Mouse (Mus musculus) hindbrain, embryonic 10.5 days (tissue): ENCODE results near the gene Sord. TPM values are rescaled to one million over a fixed set of nuclear protein-coding genes. Genes with fewer than 3 reads are reported as not detected.
"Not testable (repeated sequence)": the region's sequence is repeated elsewhere in the genome, so short reads cannot be mapped to it uniquely, and the experiment has no call there.

Experiments
- DNase-seq: peaks from one replicate; pipeline ENCODE4 v3.0.0-alpha.2; 2017; ENCODE audit warnings: low spot score
- H3K27ac ChIP-seq: fragments of 300-500 bp; sonication (generic); 2 replicates; pipeline ENCODE4 v1.5.1; 2016; ENCODE audit warnings: mild to moderate bottlenecking, moderate library complexity
- H3K27me3 ChIP-seq: fragments of 300-500 bp; sonication (generic); 2 replicates; pipeline ENCODE4 v1.6.1; 2016; ENCODE audit warnings: mild to moderate bottlenecking; ENCODE audit not compliant: poor library complexity, insufficient read depth, severe bottlenecking
- H3K36me3 ChIP-seq: fragments of 300-500 bp; sonication (generic); 2 replicates; pipeline ENCODE4 v1.6.1; 2016; ENCODE audit warnings: mild to moderate bottlenecking, moderate library complexity
- H3K4me1 ChIP-seq: fragments of 300-500 bp; sonication (generic); replicated peaks from 2 replicates; pipeline ENCODE4 v1.6.1; 2016; ENCODE audit warnings: mild to moderate bottlenecking
- H3K4me3 ChIP-seq: fragments of 300-500 bp; sonication (generic); 2 replicates; pipeline ENCODE4 v1.5.1; 2016; ENCODE audit warnings: mild to moderate bottlenecking, moderate library complexity
- H3K9me3 ChIP-seq: fragments of 300-500 bp; sonication (generic); 2 replicates; pipeline ENCODE4 v1.6.1; 2016; ENCODE audit warnings: mild to moderate bottlenecking, moderate library complexity
- WGBS: fragments of 180-500 bp; shearing (Covaris S2); methylation state at CpG from one replicate; pipeline ENCODE4 v1.1.7; 2016; 5-methylcytosine and 5-hydroxymethylcytosine counted together
- polyA plus RNA-seq: library from polyadenylated mRNA; unstranded; fragments of >200 nt; fragmentation: Nextera tagmentation; extraction: Ambion mirVana; gene quantifications from 2 replicates; pipeline ENCODE4 v1.2.1, GENCODE M21; 2016

Gene Sord
- polyA plus RNA-seq, result 28.2 and 38.3 TPM in 2 replicates

DNA sequence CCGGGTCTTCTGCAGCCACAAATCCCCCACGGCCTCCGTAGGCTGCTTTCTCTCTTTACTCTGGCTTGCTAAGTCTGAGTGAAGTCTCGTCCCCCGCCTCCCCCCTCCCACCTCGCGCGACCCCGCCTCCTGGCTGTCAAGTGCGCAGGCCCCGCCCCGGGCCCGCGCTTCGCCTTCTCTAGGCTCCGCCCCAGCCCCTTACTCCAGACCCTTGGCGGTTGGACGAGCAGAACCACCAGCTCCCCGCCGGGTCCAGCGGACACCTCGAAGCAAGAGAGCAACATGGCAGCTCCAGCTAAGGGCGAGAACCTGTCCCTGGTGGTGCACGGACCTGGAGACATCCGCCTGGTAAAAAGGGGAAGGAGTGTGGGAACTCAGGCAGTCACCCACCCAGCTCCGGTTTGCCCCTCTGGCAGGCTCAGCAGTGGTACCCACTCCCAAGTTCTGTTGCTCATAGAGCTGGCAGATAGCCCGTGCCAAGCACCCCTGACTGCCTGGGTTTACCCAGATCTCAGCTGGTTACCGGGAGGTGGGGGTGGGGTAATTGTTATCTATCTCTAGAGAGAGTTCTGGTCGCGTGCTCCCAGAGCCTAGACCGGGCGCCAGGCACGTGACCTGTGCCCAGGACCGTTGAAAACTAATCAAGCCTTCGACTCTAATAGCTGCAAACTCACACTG lies at the start of gene Sord:
Sord (plus strand) TSS at position 139 of the 678 bp plus-strand sequence.
- peak within 1 kb of the TSS; percentile 65 for H3K4me3 ChIP-seq
- under 1% methylated on average over 35 of the region's 35 CpGs for WGBS
- peak within 1 kb of the TSS; percentile 86 for H3K27ac ChIP-seq
- H3K9me3 ChIP-seq, result no peaks in the 10 kb centered on the region
- DNase-seq, result peak; percentile 94
- peaks cover 5% of the 10 kb centered on the region; the same call in 1 of the 2 replicates for H3K27me3 ChIP-seq
- H3K4me1 ChIP-seq, result peaks cover 21% of the 10 kb centered on the region
- no peaks in the 10 kb centered on the region for H3K36me3 ChIP-seq

DNA sequence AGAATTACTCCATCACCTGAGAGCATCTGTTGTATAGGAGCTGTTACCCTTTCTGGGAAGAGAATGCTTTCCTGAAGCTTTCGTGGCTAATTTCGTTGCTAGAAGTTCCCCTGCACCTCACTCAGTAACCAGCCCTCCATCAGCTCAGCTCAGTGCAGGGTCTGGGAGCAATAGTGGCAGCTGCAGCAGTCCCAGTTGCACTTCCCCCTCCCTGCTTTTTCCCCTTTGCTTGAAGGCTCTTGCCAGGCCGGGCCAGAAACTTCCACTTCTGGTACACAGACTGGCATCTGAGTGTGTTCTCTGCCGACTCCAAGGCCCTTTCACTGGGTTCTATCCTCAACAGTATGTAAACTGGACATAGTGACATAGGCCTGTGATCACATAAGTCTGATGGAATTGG lies 49.5 kb upstream of the Sord start:
- H3K4me3 ChIP-seq, result no peak overlapping the region
- H3K36me3 ChIP-seq, result no peaks in the 10 kb centered on the region
- 89% methylated on average over 4 of the region's 4 CpGs for WGBS
- H3K9me3 ChIP-seq, result no peaks in the 10 kb centered on the region
- H3K27ac ChIP-seq, result no peak overlapping the region
- H3K4me1 ChIP-seq, result no peaks in the 10 kb centered on the region
- no peak for DNase-seq
- H3K27me3 ChIP-seq, result no peaks in the 10 kb centered on the region

DNA sequence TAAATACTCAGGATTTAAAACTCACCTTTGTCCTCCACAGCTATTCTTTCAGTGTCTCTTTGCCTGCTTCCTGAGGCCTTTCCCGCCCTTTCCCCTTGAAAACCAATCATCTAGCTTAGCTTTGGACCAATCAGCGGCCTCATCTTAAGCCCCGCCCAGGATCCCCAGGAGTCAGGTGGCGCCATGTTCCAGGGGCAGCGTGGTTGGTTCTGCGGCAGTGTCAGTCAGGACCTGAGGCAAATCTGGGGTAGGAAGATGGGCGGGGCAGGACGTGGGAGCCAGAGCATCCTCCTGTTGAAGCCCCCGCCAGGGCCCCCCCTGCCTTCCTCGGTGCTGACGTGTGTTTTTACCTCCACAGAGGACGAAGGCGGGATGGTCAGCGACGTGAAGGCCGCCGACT lies 48.4 kb upstream of the Sord start, which contains the start of the genes Patl2 and Terb2:
Patl2 (minus strand) TSS at position 84 of the 400 bp plus-strand sequence.
Terb2 (plus strand) TSS at position 167 of the 400 bp plus-strand sequence.
- no peak for DNase-seq
- WGBS, result 81% methylated on average over 17 of the region's 17 CpGs
- Histone ChIP-seq H3K27ac (no peak within 1 kb of the TSS), H3K27me3 (no peaks in the 10 kb centered on the region), H3K4me1 (no peaks in the 10 kb centered on the region), H3K4me3 (no peak within 1 kb of the TSS), H3K9me3 (no peaks in the 10 kb centered on the region), H3K36me3 (no peaks in the 10 kb centered on the region)

DNA sequence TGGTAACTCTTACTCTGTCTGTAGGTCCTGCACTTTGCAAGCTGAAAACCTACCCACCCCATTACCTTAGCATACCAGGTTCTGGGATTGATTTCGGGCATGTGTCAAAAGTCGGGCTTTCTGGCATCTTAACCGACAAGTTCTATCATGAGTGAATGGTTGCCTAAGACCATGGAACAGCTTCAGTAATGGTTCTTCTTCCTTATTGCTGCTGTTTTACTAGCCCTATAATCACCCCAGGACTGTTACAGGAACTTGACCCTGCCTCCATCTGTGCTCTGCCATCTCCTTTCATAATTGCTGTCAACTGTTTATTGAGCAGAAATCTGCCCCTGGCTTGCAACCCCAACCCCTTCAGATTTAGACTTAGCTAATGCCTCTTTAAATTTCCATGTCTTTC lies 47.8 kb upstream of the Sord start:
- 86% methylated on average over 3 of the region's 3 CpGs for WGBS
- H3K27me3 ChIP-seq, result no peaks in the 10 kb centered on the region
- no peak overlapping the region for H3K27ac ChIP-seq
- H3K36me3 ChIP-seq, result no peaks in the 10 kb centered on the region
- no peaks in the 10 kb centered on the region for H3K4me1 ChIP-seq
- no peak for DNase-seq
- H3K9me3 ChIP-seq, result no peaks in the 10 kb centered on the region
- no peak overlapping the region for H3K4me3 ChIP-seq

DNA sequence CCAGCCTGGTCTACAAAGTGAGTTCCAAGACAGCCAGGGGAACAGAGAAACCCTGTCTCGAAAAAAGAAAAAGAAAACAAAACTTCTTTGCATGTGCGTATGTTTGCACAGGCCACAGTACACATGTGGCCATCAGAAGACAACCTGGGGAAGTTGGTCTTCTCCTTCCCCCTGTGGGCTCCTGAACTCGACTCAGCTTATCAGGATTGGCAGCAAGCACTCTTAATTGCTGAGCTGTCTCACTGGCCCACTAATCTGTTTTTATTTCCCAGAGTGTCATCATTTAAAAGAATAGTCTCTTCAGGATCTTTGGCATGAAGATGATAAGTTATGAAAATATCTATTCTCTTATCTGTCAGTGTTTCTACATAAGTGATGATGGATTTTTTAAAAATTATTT lies 42.7 kb upstream of the Sord start:
- Histone ChIP-seq H3K4me1 (no peaks in the 10 kb centered on the region), H3K27me3 (no peaks in the 10 kb centered on the region), H3K9me3 (no peaks in the 10 kb centered on the region), H3K27ac (no peak overlapping the region), H3K36me3 (no peaks in the 10 kb centered on the region), H3K4me3 (no peak overlapping the region)
- 77% methylated on average over 3 of the region's 3 CpGs for WGBS
- no peak for DNase-seq

DNA sequence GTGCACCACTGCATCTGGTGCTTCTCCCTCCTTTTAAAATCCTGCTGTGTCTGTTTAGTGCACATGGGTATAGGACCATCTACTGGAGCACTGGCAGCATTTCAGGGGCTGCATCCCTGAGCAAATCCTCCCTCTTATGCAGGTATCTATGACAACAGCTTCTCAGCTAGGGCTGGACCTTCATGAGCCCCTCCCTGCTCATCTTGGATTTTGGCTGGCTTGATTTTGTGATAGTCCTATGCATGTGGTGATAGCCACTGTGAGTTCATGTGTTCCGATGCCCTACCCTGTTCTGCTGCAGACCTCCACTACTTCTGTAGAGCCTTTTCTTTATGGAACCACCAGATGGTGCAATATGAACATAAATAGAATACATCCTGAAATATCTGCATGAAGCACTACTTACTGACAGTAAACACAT lies 40.0 kb upstream of the Sord start:
- no peaks in the 10 kb centered on the region for H3K27me3 ChIP-seq
- H3K9me3 ChIP-seq, result no peaks in the 10 kb centered on the region
- DNase-seq, result no peak
- H3K4me1 ChIP-seq, result no peaks in the 10 kb centered on the region
- no peak overlapping the region for H3K4me3 ChIP-seq
- no peaks in the 10 kb centered on the region for H3K36me3 ChIP-seq
- no peak overlapping the region for H3K27ac ChIP-seq
- WGBS, result 66% methylated on average over 1 of the region's 1 CpGs

DNA sequence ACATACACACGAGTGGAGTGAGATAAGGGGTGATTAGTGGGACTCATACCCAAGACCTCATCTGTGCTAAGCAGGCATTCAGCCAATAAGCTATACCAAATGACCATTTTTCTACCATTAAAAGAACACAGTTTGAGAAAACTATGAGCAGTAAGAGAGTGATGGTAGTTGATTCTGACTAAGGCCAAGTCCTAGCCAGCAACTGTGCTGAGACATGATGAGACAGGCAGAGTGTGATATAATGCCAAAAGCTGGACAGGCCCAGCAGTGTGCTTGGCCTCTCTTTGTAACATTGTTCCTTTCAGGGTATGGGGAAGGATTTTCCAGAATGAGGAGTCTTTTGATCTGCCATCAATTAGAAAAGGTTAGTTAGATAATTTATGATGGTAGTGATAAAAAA lies 33.0 kb upstream of the Sord start:
- H3K4me1 ChIP-seq, result no peaks in the 10 kb centered on the region; the same call in 1 of the 2 replicates
- H3K27ac ChIP-seq, result no peak overlapping the region
- no peak overlapping the region for H3K4me3 ChIP-seq
- H3K27me3 ChIP-seq, result no peaks in the 10 kb centered on the region
- no peak for DNase-seq
- no peaks in the 10 kb centered on the region for H3K9me3 ChIP-seq
- 82% methylated on average over 1 of the region's 1 CpGs for WGBS
- H3K36me3 ChIP-seq, result no peaks in the 10 kb centered on the region

DNA sequence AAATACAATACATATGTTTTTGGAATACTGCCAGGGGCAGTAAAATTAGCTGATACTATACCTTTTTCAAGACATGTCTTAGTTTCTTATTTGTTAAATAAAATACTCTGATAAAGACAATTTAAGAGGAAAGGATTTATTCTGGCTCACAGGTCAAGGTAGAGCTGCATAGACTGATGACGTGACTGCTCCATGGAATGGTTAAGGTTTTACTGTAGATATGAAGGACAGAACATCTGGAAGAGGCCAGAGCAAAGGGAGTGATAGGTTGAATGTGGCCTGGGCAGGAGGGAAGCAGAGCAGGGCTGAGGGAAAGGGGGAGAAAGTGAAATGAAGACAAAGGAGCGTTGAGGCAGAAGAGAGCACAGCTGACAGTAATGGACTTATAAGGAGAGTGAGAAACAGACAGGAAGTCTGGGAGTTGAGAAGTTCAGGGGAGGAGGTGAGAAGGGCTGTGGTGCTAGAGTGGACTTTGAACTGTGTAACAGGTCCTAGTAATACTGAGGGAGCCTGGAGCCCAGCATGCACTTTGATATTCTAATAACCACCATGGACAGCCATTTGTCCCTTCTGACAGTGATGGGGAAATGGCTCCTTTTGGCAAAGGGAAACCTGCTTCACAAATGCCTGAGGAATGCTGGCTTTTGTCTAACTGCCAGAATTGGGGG lies 28.0 kb upstream of the Sord start:
- Histone ChIP-seq H3K27me3 (no peaks in the 10 kb centered on the region), H3K4me3 (no peak overlapping the region), H3K4me1 (peaks cover 19% of the 10 kb centered on the region), H3K9me3 (no peaks in the 10 kb centered on the region), H3K27ac (0 out of 2 replicates have a peak overlapping the region, but pooled peaks have one; percentile 6), H3K36me3 (no peaks in the 10 kb centered on the region)
- DNase-seq, result no peak
- 69% methylated on average over 2 of the region's 2 CpGs for WGBS

DNA sequence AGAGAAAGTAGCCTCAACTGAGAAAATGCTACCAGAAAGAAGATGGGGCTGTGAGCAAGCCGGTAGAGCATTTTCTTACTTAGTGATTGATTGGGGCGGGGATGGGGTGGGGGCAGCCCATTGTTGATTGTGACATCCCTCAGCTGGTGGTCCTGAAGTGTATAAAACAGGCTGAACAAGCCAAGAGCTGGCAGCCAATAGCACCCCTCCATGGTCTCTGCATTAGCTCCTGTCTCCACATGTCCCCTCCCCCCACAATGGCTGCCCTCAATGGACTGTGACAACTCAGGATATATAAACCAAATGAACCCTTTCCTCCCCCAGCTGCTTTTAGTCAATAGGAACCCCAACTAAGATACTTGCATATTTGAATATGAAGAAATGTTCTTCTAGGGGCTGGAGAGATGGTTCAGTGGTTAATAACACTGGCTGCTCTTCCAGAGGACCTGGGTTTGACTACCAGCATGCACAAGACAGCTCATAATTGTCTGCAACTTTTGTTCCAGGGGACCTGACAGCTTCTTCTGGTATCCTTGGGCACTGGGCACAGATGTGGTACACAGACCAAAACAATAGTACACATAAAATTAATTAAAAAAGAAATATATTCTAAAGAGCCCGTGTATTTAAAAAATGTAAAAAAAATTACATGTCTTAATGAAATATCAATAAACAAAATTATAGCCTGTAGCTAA lies 23.9 kb upstream of the Sord start:
- peak; percentile 80 for DNase-seq
- WGBS, result 39% methylated on average over 3 of the region's 3 CpGs
- Histone ChIP-seq H3K4me3 (no peak overlapping the region), H3K9me3 (no peaks in the 10 kb centered on the region), H3K4me1 (peaks cover 19% of the 10 kb centered on the region), H3K27me3 (peaks cover 4% of the 10 kb centered on the region; the same call in 1 of the 2 replicates), H3K27ac (peak overlapping the region; percentile 66; the same call in 1 of the 2 replicates), H3K36me3 (no peaks in the 10 kb centered on the region)

DNA sequence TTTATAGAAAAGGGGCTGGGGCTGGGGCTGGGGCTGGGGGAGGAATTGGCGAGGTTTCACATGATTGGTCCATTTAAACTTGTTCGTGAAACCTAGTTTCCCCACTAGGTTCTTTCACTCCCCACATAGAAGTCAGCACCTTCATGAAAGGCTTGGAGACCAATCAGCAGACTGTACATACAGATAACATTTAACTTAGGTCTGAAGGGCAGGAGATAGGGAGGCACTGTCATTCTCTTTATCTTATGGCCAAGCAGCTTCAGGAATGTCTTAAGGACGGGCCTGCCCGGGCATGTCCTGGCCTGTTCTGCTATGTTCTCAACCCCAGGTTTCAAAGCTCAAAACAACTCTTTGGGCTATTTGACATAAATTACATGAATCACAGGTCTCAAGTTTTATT lies 17.5 kb upstream of the Sord start:
- H3K27ac ChIP-seq, H3K4me3 ChIP-seq, H3K27me3 ChIP-seq, DNase-seq, H3K9me3 ChIP-seq, H3K4me1 ChIP-seq, H3K36me3 ChIP-seq: not testable (repeated sequence)
- 94% methylated on average over 4 of the region's 4 CpGs for WGBS

DNA sequence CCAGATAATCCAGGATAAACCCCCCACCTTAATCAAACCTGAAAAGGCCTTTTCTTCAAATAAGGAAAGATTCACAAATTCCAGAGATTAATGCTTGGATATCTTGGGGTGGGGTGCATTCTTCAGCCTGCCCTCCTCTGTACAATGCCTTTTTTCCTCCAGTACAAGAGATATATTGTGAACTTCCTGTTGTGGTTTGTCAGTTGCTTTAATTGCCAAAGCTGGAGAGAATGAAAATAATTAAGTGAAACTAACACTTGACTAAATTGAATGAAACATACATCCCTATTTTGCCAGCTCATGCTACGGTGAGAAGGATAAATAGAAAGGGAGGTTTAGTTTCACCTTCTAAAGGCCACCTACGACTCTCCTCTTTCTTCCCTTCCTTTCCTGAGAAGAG lies 16.3 kb upstream of the Sord start:
- no peaks in the 10 kb centered on the region for H3K9me3 ChIP-seq
- H3K4me3 ChIP-seq, result no peak overlapping the region
- H3K27me3 ChIP-seq, result no peaks in the 10 kb centered on the region
- 86% methylated on average over 2 of the region's 2 CpGs for WGBS
- H3K36me3 ChIP-seq, result no peaks in the 10 kb centered on the region
- H3K4me1 ChIP-seq, result no peaks in the 10 kb centered on the region
- no peak for DNase-seq
- H3K27ac ChIP-seq, result no peak overlapping the region

DNA sequence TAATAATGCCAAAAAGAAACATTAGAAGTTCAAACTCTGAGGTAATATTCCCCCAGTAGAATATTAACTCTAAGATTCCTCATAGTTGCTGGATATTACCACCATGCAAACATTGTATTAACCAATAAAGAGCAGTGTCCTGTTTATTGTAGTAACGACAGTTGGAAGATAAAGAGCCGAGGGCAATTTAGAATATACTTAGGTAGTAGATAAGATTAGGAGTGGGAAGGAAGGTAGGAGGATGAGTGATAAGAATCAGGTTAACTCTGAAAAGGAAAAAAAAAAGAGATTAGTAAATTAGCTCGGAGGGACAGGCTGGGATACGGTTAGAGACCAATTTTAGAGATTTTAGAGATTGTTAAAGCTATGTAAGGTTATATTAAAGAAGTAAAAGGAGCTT lies 13.2 kb upstream of the Sord start:
- Histone ChIP-seq H3K9me3 (no peaks in the 10 kb centered on the region), H3K4me3 (no peak overlapping the region), H3K27ac (no peak overlapping the region), H3K36me3 (no peaks in the 10 kb centered on the region), H3K4me1 (no peaks in the 10 kb centered on the region), H3K27me3 (no peaks in the 10 kb centered on the region)
- 80% methylated on average over 4 of the region's 4 CpGs for WGBS
- no peak for DNase-seq

DNA sequence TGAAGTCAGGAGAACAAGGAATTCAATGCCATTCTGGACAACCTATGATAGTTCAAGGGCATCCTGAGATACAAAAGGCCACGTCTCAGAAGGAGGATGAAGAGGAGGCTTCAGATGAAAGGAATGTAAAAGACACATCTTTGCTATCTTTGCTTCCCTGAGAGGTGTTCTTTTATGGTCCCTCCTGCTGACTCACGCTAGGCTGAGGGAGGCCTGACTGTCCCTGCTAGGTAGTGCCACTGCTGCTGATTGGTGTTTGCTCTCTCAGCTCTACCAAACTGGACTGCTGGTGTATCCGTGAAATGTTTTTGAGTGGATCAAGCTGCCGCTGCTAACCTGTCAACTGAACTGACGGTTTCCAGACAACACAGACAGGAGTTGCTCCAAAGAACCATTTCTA lies 12.8 kb upstream of the Sord start:
- Histone ChIP-seq H3K4me3 (no peak overlapping the region), H3K4me1 (no peaks in the 10 kb centered on the region), H3K36me3 (no peaks in the 10 kb centered on the region), H3K27me3 (no peaks in the 10 kb centered on the region), H3K9me3 (no peaks in the 10 kb centered on the region), H3K27ac (no peak overlapping the region)
- 63% methylated on average over 5 of the region's 5 CpGs for WGBS
- no peak for DNase-seq
